Mouse (Mus musculus): ENCODE data around the gene H2-DMb1. TPM values are rescaled to one million over a fixed set of nuclear protein-coding genes. Genes with fewer than 3 reads are reported as not detected.

Gene H2-DMb1
- total RNA-seq, 2 experiments from 2014 or later = 0.65 to 0.98 TPM

DNA sequence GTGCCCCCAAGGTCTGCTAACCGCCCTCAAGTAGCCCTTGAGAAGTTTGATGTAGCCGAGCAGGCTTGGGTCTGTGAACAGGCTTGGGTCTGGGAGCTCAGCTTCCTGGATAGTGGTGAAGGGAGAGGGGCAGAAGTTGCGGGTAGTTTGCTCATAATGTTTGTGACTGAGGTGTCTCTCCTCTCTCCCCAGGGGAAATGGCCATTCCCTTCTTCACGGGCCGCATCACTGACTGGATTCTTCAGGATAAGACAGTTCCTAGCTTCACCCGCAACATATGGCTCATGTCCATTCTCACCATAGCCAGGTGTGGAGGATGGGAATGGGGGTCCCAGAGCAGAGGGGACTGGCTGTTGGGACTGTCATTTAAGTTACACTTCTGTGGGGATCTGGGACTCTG lies 36.1 kb downstream of the H2-DMb1 start:
- no peak for DNase-seq (ENCODE audit: low spot score in 2 of 2)

DNA sequence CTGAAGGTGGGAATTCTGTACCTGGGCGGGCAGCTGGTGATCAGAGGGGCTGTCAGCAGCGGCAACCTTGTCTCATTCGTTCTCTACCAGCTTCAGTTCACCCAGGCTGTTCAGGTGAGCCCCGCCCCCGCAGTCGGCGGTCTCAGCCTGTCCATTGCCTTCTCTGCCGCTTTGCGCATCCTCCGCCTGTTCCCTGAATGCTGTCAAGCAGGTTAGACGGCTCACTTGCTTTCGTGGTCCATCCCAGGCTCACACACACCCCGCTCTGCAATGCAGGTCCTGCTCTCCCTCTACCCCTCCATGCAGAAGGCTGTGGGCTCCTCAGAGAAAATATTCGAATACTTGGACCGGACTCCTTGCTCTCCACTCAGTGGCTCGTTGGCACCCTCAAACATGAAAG lies 40.0 kb downstream of the H2-DMb1 start:
- no peak for DNase-seq (ENCODE audit: low spot score in 2 of 2)

DNA sequence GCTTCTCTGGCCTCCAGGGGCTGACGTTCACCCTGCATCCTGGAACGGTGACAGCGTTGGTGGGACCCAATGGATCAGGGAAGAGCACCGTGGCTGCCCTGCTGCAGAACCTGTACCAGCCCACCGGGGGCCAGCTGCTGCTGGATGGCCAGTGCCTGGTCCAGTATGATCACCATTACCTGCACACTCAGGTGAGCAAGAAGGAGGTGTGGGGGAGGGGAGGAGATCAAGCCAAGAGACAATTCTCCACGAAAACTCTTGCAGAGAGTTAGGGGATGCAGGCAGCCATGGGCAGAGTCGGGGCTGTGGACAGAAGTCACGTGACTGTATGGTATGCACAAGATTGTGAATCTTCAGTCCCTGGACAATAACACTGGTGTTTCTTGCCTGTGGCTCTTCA lies 40.6 kb downstream of the H2-DMb1 start:
- DNase-seq (ENCODE audit: low spot score in 2 of 2) = no peak

GRCm38 (mm10) chr17:34194723-34195122 lies 41.9 kb downstream of the H2-DMb1 start:
- no peak for DNase-seq (ENCODE audit: low spot score in 2 of 2)

DNA sequence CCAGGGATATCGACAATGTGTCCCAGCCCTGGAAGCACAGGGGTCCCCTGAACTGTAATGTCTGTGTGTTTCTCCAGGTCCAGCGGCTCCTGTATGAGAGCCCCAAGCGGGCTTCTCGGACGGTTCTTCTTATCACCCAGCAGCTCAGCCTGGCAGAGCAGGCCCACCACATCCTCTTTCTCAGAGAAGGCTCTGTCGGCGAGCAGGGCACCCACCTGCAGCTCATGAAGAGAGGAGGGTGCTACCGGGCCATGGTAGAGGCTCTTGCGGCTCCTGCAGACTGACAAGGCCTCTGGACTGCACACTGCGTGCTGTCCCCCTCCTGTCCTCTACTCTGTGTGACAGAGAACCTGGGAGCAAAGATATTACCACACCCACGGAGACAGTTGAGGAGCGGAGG lies 43.6 kb downstream of the H2-DMb1 start:
- DNase-seq (ENCODE audit: low spot score in 2 of 2) = no peak

GRCm38 (mm10) chr17:34196941-34197894 lies 44.3 kb downstream of the H2-DMb1 start, which contains the start of gene Psmb8:
TSS of gene Psmb8 (plus strand) at chr17:34197721.
- peak; percentile 82 to 89 for DNase-seq (ENCODE audit: low spot score in 2 of 2)

DNA sequence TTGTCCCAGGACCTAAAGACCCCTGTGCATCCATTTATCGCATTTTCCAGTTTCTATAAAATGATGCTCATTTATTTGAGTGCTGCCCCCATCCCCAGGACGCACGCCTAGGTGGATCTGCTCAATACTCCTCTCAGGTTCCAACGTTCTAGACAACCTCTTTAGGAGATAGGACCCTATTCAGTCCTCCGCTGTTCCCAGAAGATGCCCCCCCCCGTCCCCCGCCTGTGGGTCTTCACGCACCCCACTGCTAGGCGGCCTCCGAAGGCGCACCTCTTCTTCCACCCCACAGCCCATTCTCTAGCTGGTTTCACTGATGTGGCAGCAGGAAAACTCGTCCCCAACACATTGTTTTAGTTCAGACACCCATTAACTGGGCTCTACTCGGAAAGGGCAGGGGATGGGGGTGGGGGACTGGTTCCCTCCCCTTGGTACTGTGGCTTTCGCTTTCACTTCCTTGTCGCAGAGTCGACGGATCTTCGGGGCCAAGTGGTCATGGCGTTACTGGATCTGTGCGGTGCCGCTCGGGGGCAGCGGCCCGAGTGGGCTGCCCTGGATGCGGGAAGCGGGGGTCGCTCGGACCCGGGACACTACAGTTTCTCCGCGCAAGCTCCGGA lies 45.1 kb downstream of the H2-DMb1 start:
- peak in 1 of 2 experiments; percentile 27 for DNase-seq (ENCODE audit: low spot score in 2 of 2)

GRCm38 (mm10) chr17:34198521-34198912 lies 45.6 kb downstream of the H2-DMb1 start:
- DNase-seq (ENCODE audit: low spot score in 2 of 2) = no peak

DNA sequence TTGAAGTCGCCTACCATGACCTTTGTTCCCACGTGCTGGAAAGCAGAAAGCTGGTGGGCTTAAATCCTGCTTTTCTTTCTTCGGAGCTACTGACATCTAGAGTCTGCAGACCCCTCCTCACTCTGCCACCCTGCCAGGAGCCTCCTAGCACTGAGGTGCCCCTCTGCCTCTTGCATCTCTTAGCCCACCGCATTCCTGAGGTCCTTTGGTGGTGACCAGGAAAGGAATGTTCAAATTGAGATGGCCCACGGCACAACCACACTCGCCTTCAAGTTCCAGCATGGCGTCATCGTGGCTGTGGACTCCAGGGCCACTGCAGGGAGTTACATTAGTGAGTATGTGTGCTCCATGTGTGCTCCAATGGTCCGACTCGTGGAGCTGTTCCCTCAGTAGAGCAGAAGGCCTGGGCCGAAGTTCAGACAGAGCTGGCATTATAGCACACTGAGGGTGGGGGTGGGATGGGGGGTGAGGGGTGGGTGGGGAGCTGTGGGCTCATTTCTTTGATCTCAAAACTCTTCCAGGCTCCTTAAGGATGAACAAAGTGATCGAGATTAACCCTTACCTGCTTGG lies 46.3 kb downstream of the H2-DMb1 start:
- DNase-seq (ENCODE audit: low spot score in 2 of 2) = no peak

DNA sequence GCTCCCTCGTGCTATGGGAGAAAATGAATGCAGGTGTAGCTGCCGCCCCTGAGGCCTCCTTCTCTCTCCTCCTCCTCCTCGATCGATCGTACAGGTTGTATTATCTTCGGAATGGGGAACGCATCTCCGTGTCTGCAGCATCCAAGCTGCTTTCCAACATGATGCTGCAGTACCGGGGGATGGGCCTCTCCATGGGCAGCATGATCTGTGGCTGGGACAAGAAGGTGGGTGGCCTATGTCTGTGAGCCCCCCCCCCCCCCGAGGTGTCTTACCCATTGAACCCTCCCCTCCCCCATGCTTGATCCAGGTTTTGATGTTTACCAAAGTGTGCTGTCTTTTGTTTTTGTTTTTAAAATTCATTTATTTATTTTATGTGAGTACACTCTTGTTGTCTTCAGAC lies 47.2 kb downstream of the H2-DMb1 start:
- DNase-seq (ENCODE audit: low spot score in 2 of 2) = no peak

DNA sequence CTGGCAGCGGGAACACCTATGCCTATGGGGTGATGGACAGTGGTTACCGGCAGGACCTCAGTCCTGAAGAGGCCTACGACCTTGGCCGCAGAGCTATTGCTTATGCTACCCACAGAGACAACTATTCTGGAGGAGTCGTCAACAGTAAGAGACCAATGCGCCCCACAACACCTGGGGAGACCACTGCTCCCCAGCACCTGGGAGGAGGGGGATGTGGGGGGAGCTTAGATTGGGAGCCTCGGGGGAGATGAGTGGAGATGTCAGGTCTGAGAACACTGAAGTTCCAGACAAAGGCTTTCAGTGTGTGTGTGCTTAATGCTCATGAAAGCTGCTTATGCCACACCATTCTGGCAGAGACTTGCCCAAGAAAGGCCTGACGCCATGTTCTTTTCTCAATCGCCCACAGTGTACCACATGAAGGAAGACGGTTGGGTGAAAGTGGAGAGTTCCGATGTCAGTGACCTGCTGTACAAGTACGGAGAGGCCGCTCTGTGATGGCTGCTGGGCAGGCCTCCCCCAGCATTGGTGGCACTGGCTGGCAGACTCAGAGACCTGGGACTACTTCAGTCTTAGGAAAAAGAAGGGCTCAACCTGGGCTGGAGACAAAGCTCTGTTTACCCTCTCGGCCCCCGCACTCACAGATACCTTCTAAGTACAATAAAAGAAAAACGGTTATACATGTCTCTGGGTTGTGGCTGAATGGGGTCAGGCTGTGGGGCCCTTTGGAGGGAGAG lies 48.1 kb downstream of the H2-DMb1 start:
- no peak for DNase-seq (ENCODE audit: low spot score in 2 of 2)

DNA sequence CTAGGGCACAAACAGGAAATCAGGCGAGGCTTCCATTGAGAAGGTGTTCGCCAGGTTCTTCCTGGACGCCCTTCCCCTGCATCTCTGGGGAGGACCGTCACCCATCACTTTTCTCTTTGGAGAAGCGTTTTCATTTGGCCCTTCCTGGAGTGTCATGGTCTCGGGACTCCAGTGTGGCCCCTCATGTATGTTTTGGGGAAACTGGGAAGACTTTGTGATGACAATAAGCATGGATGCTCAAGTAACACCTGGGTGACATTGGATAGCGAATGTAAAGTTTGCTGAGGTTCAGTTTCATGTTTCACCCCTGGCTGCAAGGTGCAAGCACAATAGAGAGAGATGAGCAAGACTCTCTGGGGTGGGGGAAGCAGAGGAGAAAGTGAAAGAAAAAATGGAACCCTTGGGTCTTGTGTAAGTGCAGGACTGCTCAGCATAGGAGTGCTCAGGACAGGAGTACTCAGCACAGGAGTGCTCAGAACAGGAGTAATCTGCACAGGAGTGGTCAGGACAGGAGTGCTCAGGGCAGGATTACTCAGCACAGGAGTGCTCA lies 48.7 kb downstream of the H2-DMb1 start:
- DNase-seq (ENCODE audit: low spot score in 2 of 2) = no peak

DNA sequence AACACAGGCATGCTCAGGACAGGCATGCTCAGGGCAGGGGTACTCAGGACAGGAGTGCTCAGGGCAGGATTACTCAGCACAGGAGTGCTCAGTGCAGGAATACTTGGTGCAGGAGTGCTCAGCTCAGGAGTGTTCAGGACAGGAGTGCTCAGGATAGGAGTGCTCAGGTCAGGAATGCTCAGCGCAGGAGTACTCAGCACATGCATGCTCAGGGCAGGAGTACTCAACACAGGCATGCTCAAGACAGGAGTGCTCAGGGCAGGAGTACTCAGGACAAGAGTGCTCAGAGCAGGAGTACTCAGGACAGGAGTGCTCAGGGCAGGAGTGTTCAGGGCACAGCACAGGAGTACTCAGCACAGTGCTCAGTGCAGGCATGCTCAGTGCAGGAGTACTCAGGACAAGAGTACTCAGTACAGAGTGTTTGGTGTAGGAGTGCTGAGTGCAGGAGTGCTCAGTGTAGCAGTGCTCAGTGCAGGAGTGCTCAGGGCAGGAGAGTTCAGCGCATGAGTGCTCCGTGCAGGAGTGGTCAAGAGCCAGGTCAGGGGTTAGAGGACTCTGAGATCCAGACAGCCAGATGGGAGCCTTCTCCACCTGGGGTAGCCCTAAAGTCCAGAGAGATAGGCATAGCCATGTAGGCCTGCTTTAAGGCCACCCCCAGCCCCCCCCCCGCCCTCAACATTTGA lies 50.0 kb downstream of the H2-DMb1 start:
- no peak for DNase-seq (ENCODE audit: low spot score in 2 of 2)

- DNase-seq (ENCODE audit: low spot score in 2 of 2) = no peak
These were observed 50.6 kb downstream of the H2-DMb1 start, which contains the start of gene Tap2 for GRCm38 (mm10) chr17:34203444-34203843. TSS of gene Tap2 (plus strand) at chr17:34203527.

DNA sequence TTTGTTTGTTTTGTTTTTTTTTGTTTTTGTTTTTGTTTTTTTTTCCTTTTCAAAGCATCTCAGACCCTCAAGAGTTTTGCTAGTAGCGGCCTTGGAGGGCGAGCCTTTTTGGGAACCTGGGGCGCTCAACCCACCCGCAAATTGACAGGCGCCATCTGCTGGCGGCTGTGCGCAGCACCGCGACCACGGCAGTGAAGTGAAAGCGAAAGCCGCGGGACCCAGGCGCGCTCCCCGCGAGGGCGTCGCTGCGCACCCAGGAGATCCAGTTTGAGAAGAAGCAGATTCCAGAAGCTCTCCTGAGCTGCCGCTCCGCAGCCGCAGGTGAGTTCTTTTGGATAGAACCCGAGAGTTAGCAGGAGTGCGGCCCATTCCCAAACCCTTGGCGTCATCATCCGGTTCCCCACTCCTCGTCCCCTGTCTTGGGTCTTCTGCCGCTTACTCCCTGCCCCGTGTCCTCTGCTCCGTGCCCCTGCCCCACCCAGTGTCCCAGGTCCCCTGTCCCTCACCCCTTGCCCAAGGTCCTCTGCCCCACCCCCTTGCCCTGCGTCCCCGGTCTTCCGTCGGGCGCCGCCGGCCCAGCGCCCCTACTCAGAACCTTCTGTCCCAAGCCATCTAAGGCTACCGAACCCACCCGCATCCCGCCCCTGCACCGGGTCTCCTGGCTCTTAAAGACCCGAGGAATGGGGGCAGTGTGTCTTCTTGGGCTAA lies 51.6 kb downstream of the H2-DMb1 start:
- peak; percentile 84 to 86 for DNase-seq (ENCODE audit: low spot score in 2 of 2)

DNA sequence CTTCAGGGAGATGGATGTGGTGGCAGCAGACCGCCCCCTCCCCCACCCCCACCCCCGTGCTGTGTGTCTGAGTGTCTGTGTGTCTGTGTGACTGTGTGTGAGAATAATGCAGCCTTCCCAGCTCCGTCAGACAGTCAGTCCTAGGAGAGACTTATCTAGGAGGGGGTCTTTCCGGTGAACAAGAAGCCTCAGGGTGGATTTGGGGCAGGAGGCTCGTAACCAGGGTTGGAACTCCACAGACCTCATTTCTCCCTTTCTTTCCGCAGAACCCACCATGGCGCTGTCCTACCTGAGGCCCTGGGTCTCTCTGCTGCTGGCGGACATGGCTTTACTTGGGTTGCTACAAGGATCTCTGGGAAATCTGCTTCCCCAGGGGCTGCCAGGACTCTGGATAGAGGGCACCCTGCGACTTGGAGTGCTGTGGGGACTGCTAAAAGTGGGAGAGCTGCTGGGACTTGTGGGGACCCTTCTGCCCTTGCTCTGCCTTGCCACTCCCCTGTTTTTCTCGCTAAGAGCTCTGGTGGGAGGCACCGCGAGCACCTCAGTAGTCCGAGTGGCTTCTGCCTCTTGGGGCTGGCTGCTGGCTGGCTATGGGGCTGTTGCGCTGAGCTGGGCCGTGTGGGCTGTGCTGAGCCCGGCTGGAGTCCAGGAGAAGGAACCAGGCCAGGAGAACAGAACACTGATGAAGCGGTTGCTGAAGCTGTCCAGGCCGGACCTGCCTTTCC lies 52.3 kb downstream of the H2-DMb1 start:
- no peak for DNase-seq (ENCODE audit: low spot score in 2 of 2)

DNA sequence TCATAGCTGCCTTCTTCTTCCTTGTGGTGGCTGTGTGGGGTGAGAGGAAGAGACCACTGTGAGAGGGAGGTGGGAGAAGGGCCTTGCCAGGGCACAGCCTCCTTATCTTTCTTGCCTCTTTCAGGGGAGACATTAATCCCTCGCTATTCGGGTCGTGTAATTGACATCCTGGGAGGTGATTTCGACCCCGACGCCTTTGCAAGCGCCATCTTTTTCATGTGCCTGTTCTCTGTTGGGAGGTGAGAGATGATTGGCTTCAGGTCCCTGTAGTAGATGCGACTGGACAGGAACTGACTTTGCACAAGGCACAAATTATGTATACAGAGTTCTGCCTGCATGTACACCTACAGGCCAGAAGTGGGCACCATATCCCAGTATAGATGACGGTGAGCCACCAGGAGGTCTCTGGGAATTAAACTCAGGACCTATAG lies 52.9 kb downstream of the H2-DMb1 start:
- no peak for DNase-seq (ENCODE audit: low spot score in 2 of 2)

GRCm38 (mm10) chr17:34206731-34207130 lies 53.9 kb downstream of the H2-DMb1 start:
- DNase-seq (ENCODE audit: low spot score in 2 of 2) = no peak

DNA sequence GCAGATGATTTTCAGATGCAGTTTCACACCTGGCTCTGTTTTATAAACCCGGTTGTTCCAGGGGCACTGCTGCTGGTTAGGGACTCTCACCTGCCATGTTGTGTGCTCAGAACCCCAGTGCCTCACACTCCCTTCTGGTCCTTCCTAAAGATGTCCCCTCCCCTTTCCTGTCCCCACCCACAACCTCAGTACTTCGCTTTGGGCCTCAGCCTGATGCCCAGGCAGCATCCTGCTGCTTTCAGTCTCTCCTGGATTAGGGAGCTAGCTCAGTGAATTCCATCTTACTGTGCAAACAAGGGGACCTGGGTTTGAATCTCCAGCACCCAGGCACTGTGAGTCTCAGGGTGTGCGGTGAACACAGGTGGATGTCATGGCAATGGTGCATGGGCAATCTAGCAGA lies 54.6 kb downstream of the H2-DMb1 start:
- no peak for DNase-seq (ENCODE audit: low spot score in 2 of 2)
